Mouse (Mus musculus) neutrophil, adult 5-6 weeks (primary cell): Measurements from ENCODE around the gene Myo19. TPM values are rescaled to one million over a fixed set of nuclear protein-coding genes. Genes with fewer than 3 reads are reported as not detected.

Experiments
- ATAC-seq: fragments of 151-379, 151-347 bp; 2 replicates; pipeline ENCODE4 v1.8.0; 2017; ENCODE audit warnings: mild to moderate bottlenecking, moderate TSS enrichment; ENCODE audit not compliant: insufficient number of reproducible peaks, poor library complexity, low FRiP score, severe bottlenecking; ENCODE audit errors: extremely low read depth
- total RNA-seq: library from RNA; stranded (forward); fragments of 200-1000 nt; gene quantifications from 2 replicates; pipeline ENCODE4 v1.2.3, GENCODE M21; 2017

Gene Myo19
- total RNA-seq, 1 experiment from 2014 or later = 4.8 TPM

DNA sequence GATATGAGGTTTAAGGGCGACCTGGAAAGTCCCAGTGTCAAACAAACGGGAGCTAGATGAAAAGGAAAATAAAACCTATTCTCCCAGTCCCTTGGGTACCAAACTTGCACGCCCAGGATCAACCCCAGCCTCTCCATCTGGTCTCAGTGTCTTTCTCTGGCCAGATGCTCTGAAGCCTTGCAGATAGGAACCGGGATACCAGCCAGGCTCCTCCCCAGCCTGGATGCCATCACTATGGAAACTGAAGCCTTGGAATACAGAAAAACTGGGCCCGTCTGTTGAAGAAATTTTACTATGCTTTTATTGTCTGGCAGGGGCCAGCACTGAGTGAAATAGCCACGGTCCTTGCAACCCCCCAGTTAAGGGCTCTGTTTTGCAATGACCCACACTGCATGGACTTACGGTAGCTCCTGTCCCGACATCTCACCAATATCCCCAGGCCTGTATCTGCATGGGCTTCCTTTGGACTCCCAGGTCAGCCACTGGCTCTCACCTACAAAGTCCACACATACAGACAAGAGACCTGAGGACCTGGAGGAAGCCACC lies 59.6 kb downstream of the Myo19 start:
- no peak for ATAC-seq

DNA sequence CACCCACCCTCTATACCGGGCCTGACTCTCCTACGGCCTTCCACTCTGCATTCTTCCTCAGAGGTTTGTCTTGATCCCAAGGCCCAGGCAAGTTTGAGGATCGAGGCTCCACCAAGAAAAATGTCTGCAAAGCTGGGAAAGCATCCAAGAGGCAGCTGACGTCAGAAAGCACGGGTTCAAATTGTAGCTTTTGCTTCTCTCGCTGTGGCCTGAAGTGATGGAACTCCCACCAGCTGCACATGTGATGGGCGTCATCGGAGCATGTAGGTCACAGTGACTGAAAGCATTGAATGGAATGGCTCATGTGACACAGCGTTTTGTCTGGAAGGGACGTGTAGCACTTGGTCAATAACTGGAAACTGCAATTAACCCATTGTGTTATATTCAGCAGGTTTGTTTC lies 60.2 kb downstream of the Myo19 start:
- ATAC-seq = no peak

DNA sequence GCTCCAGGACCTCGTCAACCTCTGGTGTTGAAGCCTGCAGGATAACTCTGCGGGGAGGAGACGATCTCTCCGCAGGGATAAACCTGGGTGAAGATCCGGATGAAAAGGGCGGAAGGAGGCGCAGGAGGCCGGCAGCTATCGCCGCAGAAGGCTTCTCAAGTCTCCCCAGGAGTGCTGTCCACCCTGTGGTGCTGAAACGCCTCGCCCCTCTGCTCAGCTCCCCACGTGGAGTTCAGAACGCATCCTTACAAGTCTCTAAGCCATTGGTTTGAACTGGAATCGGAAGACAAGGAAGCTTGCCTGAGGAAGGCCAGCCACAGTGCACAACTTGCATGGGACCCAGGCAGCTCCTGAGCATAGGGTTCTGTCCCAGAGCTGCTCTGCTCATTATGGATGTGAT lies 64.0 kb downstream of the Myo19 start:
- no peak for ATAC-seq

DNA sequence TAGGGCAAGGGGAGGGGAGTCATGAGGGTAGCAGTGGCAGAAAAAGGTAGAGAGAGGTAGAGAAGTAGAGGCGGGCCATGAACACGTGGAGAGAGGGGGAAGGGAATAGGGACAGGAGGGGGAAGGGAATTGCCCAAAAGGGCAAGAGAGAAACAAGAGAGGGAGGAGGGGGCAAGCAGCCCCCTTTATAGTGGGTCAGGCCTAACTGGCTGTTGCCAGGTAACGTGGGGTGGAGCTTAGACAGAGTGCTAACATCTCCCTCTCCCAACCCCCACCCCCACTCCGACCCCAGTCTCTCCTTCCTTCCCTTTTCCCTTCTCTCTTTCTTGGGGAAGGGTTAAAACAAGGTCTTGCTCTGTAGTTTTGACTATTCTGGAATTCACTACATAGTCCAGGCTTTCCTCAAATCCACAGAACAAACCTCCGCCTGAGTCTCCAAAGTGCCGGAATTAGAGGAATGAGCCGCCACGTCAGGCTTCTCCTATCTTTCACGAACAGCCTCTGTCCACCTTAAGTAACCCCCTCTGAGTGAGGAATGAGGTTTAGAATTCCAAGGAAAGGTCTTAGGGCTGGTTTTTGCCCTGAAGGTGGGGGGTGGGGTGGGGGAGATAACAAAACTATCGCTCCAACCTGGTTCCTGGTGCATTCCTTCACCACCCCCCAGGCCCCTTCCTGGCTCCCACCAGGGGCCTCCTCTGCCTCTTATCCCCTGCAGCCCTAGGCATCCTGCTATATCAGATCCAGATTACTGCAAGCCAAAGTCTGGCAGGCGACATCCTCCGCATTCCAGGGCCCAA lies 64.9 kb downstream of the Myo19 start:
- ATAC-seq = no peak

DNA sequence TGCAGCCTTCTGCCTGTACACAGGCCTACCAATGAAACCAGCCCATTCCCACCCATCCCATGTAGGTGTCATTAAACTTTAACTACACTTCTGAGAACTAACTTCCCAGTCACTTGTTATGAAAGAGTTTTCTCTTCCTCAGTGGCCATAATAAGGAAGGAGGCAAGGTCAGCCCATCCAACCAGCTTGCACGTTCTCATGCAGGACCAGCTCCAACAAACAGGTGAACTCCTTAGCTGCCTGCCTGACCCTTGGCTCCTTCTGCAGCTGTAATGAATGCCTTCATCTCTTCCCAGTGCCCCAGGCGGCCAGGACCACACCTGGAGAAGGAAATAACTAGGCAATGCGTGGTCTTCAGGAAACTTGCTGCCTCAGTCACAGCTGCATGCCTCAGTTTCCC lies 65.9 kb downstream of the Myo19 start:
- ATAC-seq = no peak

DNA sequence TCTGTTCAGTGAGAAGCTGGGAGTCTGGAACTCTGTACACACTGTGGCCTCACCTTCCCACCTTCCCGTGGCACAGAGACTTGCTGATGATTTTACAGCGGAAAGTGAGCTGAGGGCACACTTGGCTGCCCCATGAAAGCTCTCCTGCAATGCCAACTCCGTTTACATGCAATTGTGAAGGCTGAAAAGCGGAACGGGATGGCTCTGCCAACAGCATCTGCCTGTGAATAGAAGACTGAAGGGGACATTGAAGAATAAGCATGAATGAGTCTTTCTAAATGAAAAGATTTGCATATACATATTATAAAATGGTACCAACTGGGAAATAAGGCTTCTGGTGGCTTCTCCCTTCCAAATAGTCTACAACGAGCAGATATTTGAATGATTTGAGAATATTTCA lies 67.3 kb downstream of the Myo19 start:
- ATAC-seq = no peak

DNA sequence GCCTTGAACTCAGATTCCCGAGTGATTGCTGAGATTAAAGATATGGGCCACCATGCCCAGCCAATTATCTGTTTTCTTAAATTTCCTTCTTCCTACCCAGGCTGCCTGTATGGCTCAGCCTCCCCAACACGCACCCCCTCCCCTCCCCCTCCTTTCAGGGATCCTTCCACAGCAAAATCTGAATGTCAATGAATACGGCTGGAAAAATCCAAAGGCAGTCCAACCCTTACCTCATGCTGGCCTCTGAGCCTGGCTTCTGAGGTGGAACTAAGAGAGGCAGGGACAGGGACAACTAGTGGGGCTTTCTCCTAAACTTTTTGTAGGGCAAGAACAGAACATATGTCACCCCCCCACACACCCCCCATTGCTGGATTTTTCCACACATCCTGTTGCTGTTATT lies 68.2 kb downstream of the Myo19 start:
- no peak for ATAC-seq

DNA sequence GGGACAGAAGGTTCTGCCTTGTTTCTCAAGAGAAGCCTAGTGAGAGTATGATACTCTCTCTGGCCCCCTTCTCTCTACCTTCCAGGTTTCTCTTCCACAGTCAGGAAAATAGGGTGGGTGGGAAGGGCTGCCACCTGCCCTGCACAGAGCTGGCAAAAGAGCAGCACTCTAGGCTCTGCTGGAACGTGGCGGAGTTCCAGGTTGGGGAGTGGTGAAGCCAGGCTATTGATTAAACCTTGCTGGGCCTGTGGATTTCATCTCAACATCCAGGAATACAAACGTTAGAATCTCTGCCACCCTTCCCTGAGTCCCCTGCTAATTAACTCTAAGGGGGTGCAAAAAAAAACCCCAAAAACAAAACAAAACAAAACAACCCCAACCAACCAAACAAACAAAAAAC lies 68.6 kb downstream of the Myo19 start:
- no peak for ATAC-seq

DNA sequence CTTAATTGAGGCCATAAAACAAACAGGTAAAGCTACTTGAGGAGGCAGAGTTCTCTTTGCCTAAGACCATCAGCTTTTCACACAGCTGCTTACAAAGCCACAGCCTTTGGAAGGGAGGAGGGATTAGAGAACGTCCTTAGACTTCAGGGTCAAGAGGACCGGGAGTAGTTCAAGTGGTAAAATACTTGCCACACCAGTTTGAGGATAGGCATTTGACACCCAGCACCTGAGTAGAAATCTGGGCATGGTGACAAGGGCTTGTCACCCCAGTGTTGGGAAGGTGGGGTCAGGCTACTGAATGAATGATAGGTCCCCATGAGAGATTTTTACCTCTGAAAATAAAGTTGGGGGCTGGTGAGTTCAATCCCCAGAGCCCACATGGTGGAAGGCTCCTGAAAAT lies 72.7 kb downstream of the Myo19 start:
- ATAC-seq = no peak

DNA sequence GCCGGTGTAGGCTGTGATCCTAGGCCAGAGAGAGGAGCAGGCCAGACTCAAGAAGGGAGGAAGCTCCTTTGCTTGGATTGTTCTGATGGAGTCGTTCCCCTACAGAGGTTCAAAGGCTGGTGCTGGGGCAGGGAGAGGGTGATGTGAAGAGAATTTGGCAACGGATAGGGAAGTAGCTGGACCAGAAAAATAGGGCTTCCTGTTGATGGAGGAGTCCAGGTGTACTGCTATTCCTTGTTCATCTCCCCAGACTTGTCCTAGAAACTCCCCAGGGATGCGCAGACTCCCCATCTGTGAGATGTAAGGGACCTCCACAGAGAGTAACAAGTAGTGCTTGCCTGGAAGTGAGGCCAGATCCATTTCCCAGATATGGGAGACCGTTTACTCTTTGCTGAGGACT lies 76.5 kb downstream of the Myo19 start:
- ATAC-seq = no peak

DNA sequence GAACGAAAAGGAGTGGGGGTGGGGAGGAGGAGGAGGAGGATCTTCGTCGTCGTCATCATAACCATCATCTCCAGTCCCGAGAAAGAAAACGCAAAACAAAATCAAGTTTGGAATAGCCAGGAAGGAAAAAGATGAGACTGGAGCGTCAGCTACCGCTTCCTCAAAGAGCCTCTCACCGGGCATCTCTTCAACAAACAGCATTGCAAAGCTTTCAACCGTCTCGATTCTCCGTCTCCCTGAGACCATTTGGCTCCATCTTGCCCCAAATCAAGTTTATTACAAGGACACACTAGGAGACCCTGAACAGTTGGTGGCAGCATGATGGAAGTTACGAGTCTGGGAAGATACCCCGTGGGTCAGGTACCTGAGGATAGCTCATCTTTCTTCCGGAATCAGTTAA lies 77.2 kb downstream of the Myo19 start:
- ATAC-seq = no peak

DNA sequence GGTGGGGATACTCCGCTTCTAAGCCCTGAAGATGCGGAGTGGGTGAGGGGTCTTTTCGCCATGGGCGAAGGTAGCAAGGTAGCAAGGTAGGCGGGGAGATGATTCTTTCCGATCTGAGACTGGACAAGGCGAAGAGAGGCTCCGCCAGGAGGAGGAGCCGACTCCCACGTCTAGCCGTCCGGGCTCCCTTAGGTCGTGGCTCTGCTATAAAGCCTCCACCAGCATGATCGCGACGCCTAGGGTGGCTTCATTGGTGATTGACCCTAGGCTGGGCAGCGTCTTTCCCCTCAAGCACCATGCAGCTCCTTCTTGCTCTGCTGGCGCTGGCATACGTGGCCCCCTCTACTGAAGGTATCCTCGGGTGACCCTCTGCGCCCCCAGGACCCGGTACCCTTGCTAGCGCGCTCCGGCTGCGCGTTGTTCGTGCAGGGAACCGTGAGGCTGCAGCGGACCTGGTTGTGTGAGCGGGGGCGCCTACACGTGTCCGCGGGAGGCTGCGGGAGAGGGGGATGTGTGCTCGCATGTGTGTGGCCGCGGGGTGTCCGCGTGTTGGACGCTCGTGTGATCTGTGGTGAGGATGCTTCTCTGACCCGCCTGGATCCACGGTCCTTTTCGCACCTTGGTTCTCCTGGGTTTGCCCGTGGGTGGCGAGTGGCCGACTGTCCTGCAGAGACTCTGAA lies 77.8 kb downstream of the Myo19 start, which contains the start of gene Car4:
Gene Car4, plus strand, starts transcription at position 196 of the 680 bp plus-strand sequence.
- no peak for ATAC-seq

DNA sequence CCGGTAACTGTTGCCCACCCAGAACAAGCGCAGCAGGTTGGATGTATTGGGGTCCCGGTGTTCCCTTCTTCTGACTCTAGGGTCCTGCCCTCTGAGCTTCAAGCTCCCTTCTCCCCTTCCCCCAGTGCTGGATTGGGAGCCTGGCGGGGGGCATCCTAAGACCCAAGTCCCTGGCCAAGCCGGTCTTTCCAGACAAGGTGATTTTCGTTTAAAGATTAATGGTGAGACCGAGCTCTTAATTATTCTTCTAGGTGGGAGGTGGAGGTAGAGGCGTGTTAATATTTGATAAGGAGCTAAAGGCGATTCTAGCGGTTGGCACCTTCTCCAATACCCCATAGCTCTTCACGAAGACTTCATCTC lies 78.3 kb downstream of the Myo19 start:
- ATAC-seq = no peak

DNA sequence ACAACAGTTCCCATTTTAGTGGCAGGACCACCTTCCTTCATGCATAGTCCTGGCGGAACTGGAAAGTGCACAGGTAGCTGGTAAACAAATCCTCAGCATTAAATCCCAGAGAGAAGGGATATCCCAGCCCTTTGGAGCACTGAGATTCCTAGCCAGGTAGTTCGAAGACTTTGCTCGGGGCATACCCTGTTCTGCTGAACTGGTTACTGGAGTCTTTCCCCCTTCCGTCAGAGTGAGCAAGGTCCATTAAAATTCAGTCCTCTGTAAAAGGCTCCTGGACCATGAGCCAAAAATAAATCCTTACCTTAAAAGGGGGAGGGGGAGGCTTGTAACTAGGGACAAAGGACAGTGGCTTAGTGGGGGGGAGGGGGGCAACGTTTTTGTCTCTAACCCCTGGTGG lies 79.2 kb downstream of the Myo19 start:
- no peak for ATAC-seq

DNA sequence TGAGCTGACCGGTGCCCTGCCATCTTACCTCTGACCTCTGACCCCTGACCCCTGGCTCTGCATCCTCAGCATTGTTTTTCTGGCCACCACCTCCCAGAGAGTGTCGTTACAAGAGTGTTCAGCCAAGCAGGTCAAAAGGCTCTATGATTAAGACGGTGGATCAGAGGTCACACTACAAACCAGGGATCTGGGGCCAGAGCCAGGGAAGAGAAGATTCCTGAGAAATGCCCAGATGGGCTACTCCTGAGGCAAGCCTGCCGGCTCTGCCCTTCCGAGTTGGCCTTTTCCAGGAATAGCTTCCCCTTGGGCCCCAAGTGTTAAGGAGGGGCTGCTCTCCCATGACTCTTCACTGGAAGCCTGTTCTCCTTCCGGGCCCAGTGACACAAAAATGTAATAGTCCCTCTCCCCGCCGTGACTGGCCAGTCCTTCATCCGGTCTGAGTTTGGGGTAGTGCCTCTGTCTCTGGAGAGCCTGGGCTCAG lies 79.8 kb downstream of the Myo19 start:
- ATAC-seq = no peak

DNA sequence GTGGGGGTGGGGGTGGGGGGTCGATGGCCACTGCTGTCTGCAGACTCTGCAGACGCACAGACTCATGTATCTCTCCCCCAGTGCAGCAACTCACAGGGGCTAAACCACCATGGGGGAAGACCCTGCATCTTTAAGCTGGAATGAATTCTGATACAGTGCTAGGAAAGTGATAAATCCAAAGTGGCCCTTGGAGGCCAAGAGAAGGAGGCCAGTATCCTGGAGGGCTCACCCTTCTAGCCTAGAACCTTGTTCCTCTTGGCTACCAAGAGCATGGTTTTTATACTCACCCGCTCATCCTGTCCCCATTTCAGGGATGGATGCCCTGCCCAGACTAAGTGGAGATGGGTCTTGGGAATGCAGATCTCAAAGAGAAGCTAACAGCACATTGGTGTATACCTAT lies 80.3 kb downstream of the Myo19 start:
- ATAC-seq = no peak

DNA sequence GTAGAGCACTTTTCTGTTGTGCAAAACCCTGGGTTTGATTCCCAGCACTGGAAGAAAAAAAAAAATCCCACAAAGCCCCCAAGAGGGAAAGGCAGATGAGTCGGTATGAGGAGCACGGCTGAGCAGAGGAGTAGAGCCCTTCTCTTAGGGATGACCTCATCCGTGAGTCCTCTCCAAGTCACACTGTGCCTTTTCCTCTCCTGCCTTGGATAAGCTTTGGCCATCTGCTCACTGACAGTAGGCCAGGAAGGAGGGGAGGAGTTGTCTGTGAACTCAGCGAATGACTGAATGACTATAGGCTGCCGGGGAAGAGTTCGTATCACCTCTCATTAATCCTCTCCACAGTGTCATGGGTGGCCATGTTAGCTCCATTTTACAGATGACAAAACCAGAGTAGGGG lies 80.8 kb downstream of the Myo19 start:
- ATAC-seq = no peak
